Mouse (Mus musculus) liver, embryonic 11.5 days (tissue): ENCODE results near the gene Zmym6. TPM values are rescaled to one million over a fixed set of nuclear protein-coding genes. Genes with fewer than 3 reads are reported as not detected.

Experiments used
- polyA plus RNA-seq: library from polyadenylated mRNA; unstranded; fragments of >200 nt; fragmentation: Nextera tagmentation; extraction: Ambion mirVana; gene quantifications from 2 replicates; pipeline ENCODE4 v1.2.1, GENCODE M21; 2014

Gene Zmym6
- polyA plus RNA-seq, 1 experiment from 2014 or later: 12.5 TPM

Other genes starting within 250 kb of the Zmym6 start
- 13.6 and 13.7 TPM in 2 replicates for gene Zmym4, start 109.2 kb upstream of the Zmym6 start, polyA plus RNA-seq
- gene Sfpq, start 56.1 kb upstream of the Zmym6 start, polyA plus RNA-seq: 89.4 and 93.4 TPM in 2 replicates
- gene Zmym1, start 16.2 kb upstream of the Zmym6 start, polyA plus RNA-seq: 22.5 and 23.8 TPM in 2 replicates
- 11.7 and 14.1 TPM in 2 replicates for gene Tmem35b, start 46.3 kb downstream of the Zmym6 start, polyA plus RNA-seq
- 1.1 and 1.4 TPM in 2 replicates for gene Dlgap3, start 91.8 kb downstream of the Zmym6 start, polyA plus RNA-seq
- gene Smim12, start 166.4 kb downstream of the Zmym6 start, polyA plus RNA-seq: 56.5 and 56.9 TPM in 2 replicates
- 4.4 and 5.5 TPM in 2 replicates for gene Gja4, start 236.7 kb downstream of the Zmym6 start, polyA plus RNA-seq